Mouse (Mus musculus) MEL (cell line): Measurements from ENCODE around the gene Zfp366. TPM values are rescaled to one million over a fixed set of nuclear protein-coding genes. Genes with fewer than 3 reads are reported as not detected.

Experiments
- DNase-seq: peaks from one replicate; pipeline ENCODE4 v3.0.0; 2011; ENCODE audit warnings: low read depth, low spot score
- H3K27ac ChIP-seq: 2 replicates; pipeline ENCODE4 v1.5.1; 2012; ENCODE audit warnings: low read depth, mild to moderate bottlenecking, control low read depth, low read length, moderate library complexity; ENCODE audit not compliant: control insufficient read depth
- H3K27me3 ChIP-seq, 2 experiments: fragments of 150-350 bp in 1 of 2; sonication (generic) in 1 of 2; 2 replicates each; pipeline ENCODE4 v1.6.1; 2012; ENCODE audit warnings: low read length in 2 of 2, mild to moderate bottlenecking in 2 of 2, improper control_type of control experiment in 1 of 2, moderate library complexity in 1 of 2; ENCODE audit not compliant: insufficient read depth in 2 of 2, control insufficient read depth in 1 of 2
- H3K36me3 ChIP-seq, 2 experiments: 2 replicates each; pipeline ENCODE4 v1.6.1; 2012 to 2014; ENCODE audit warnings: low read length in 2 of 2, improper control_type of control experiment in 1 of 2, inconsistent platforms in 1 of 2, mild to moderate bottlenecking in 1 of 2; ENCODE audit not compliant: insufficient read depth in 2 of 2, control insufficient read depth in 1 of 2
- H3K4me1 ChIP-seq, 2 experiments: fragments of 150-350 bp in 1 of 2; sonication (generic) in 1 of 2; 2 replicates each; pipeline ENCODE4 v1.6.1; 2012; ENCODE audit warnings: low read length in 2 of 2, improper control_type of control experiment in 1 of 2, mild to moderate bottlenecking in 1 of 2; ENCODE audit not compliant: insufficient read depth in 2 of 2, control insufficient read depth in 1 of 2
- H3K4me3 ChIP-seq, 2 experiments: fragments of 150-350 bp in 1 of 2; sonication (generic) in 1 of 2; 2 replicates each; pipeline ENCODE4 v1.5.1; 2012; ENCODE audit warnings: low read depth in 2 of 2, low read length in 2 of 2, mild to moderate bottlenecking in 2 of 2, moderate library complexity in 2 of 2, control low read depth in 1 of 2, improper control_type of control experiment in 1 of 2; ENCODE audit not compliant: control insufficient read depth in 1 of 2, insufficient read depth in 1 of 2
- H3K79me2 ChIP-seq: 2 replicates; pipeline ENCODE4 v1.6.1; 2012; ENCODE audit warnings: mild to moderate bottlenecking, low read length, moderate library complexity; ENCODE audit not compliant: control insufficient read depth, poor library complexity, insufficient read depth
- H3K9ac ChIP-seq: 2 replicates; pipeline ENCODE4 v1.6.1; 2012; ENCODE audit warnings: low read depth, mild to moderate bottlenecking, control low read depth, low read length, moderate library complexity; ENCODE audit not compliant: control insufficient read depth, poor library complexity, severe bottlenecking
- H3K9me3 ChIP-seq: fragments of 150-350 bp; sonication (generic); replicated peaks from 2 replicates; pipeline ENCODE4 v1.6.1; 2012; ENCODE audit warnings: mild to moderate bottlenecking, low read length, improper control_type of control experiment, moderate library complexity; ENCODE audit not compliant: insufficient read depth
- BHLHE40 ChIP-seq: IDR thresholded peaks from 2 replicates; pipeline ENCODE4 v1.6.1; 2012; ENCODE audit warnings: low read depth, mild to moderate bottlenecking, inconsistent platforms, low read length, improper control_type of control experiment, borderline replicate concordance
- CHD1 ChIP-seq: IDR thresholded peaks from 2 replicates; pipeline ENCODE4 v1.6.1; 2012; ENCODE audit warnings: low read depth, mild to moderate bottlenecking, inconsistent platforms, low read length, improper control_type of control experiment
- CTCF ChIP-seq, 3 experiments: IDR thresholded peaks in 2 of 3; conservative IDR thresholded peaks in 1 of 3; 2 replicates each; pipeline ENCODE4 v1.5.1; 2011 to 2012; ENCODE audit warnings: low read length in 3 of 3, low read depth in 2 of 3, mild to moderate bottlenecking in 2 of 3, improper control_type of control experiment in 1 of 3, inconsistent platforms in 1 of 3, mixed read lengths in 1 of 3, moderate library complexity in 1 of 3; ENCODE audit not compliant: control insufficient read depth in 1 of 3, insufficient read depth in 1 of 3, poor library complexity in 1 of 3, severe bottlenecking in 1 of 3
- ELF1 ChIP-seq: IDR thresholded peaks from 2 replicates; pipeline ENCODE4 v1.6.1; 2014; ENCODE audit warnings: low read depth, mild to moderate bottlenecking, inconsistent platforms, low read length, improper control_type of control experiment, moderate library complexity
- ETS1 ChIP-seq: IDR thresholded peaks from 2 replicates; pipeline ENCODE4 v1.6.1; 2012; ENCODE audit warnings: low read depth, mild to moderate bottlenecking, inconsistent platforms, low read length, improper control_type of control experiment, moderate library complexity
- GABPA ChIP-seq: IDR thresholded peaks from 2 replicates; pipeline ENCODE4 v1.6.1; 2012; ENCODE audit warnings: low read depth, mild to moderate bottlenecking, inconsistent platforms, low read length, improper control_type of control experiment, moderate library complexity
- GATA1 ChIP-seq: IDR thresholded peaks from 2 replicates; pipeline ENCODE4 v1.6.1; 2011; ENCODE audit warnings: low read depth, low read length, improper control_type of control experiment
- HCFC1 ChIP-seq: IDR thresholded peaks from 2 replicates; pipeline ENCODE4 v1.6.1; 2012; ENCODE audit warnings: low read depth, mild to moderate bottlenecking, inconsistent platforms, low read length, improper control_type of control experiment, moderate library complexity
- KAT2A ChIP-seq: conservative IDR thresholded peaks from 2 replicates; pipeline ENCODE4 v1.6.1; 2012; ENCODE audit warnings: low read depth, low read length, improper control_type of control experiment, inconsistent platforms
- MAFK ChIP-seq: IDR thresholded peaks from 2 replicates; pipeline ENCODE4 v1.6.1; 2011; ENCODE audit warnings: low read depth, mild to moderate bottlenecking, low read length, improper control_type of control experiment, borderline replicate concordance
- MAX ChIP-seq: IDR thresholded peaks from 2 replicates; pipeline ENCODE4 v1.6.1; 2011; ENCODE audit warnings: low read length, improper control_type of control experiment
- MEF2A ChIP-seq: IDR thresholded peaks from 2 replicates; pipeline ENCODE4 v1.6.1; 2014; ENCODE audit warnings: low read depth, mild to moderate bottlenecking, inconsistent platforms, low read length, improper control_type of control experiment; ENCODE audit not compliant: poor library complexity, insufficient replicate concordance, severe bottlenecking; ENCODE audit errors: extremely low read depth
- MXI1 ChIP-seq: IDR thresholded peaks from 2 replicates; pipeline ENCODE4 v1.6.1; 2011; ENCODE audit warnings: mild to moderate bottlenecking, low read depth, low read length, improper control_type of control experiment
- NRF1 ChIP-seq: IDR thresholded peaks from 2 replicates; pipeline ENCODE4 v1.6.1; 2014; ENCODE audit warnings: low read depth, mild to moderate bottlenecking, inconsistent platforms, low read length, improper control_type of control experiment, moderate library complexity; ENCODE audit not compliant: poor library complexity, insufficient read depth, severe bottlenecking
- POLR2A ChIP-seq, 2 experiments: IDR thresholded peaks; 2 replicates each; pipeline ENCODE4 v1.6.1; 2011 to 2012; ENCODE audit warnings: low read length in 2 of 2, mild to moderate bottlenecking in 2 of 2, control low read depth in 1 of 2, improper control_type of control experiment in 1 of 2, low read depth in 1 of 2, moderate library complexity in 1 of 2; ENCODE audit not compliant: control insufficient read depth in 1 of 2, insufficient read depth in 1 of 2, poor library complexity in 1 of 2
- POLR2AphosphoS2 ChIP-seq: IDR thresholded peaks from 2 replicates; pipeline ENCODE4 v1.6.1; 2011; ENCODE audit warnings: low read length, improper control_type of control experiment
- POLR2AphosphoS5 ChIP-seq: IDR thresholded peaks from 2 replicates; pipeline ENCODE4 v1.6.1; 2012; ENCODE audit warnings: low read depth, borderline replicate concordance, mild to moderate bottlenecking, inconsistent platforms, low read length, moderate library complexity, mixed read lengths
- RAD21 ChIP-seq: IDR thresholded peaks from 2 replicates; pipeline ENCODE4 v1.6.1; 2011; ENCODE audit warnings: mild to moderate bottlenecking, low read depth, low read length, improper control_type of control experiment
- RCOR1 ChIP-seq: IDR thresholded peaks from 2 replicates; pipeline ENCODE4 v1.6.1; 2012; ENCODE audit warnings: low read depth, mild to moderate bottlenecking, inconsistent platforms, low read length, improper control_type of control experiment
- SIN3A ChIP-seq: IDR thresholded peaks from 2 replicates; pipeline ENCODE4 v1.6.1; 2012; ENCODE audit warnings: low read length, improper control_type of control experiment, inconsistent platforms
- SMC3 ChIP-seq: IDR thresholded peaks from 2 replicates; pipeline ENCODE4 v1.6.1; 2011; ENCODE audit warnings: low read depth, low read length, improper control_type of control experiment
- TAL1 ChIP-seq: IDR thresholded peaks from 2 replicates; pipeline ENCODE4 v1.6.1; 2012; ENCODE audit warnings: mild to moderate bottlenecking, inconsistent platforms, low read length, moderate library complexity, mixed read lengths
- TBP ChIP-seq: IDR thresholded peaks from 2 replicates; pipeline ENCODE4 v1.8.0; 2011; ENCODE audit warnings: low read depth, low read length, improper control_type of control experiment
- TCF12 ChIP-seq: IDR thresholded peaks from 2 replicates; pipeline ENCODE4 v1.6.1; 2014; ENCODE audit warnings: low read depth, mild to moderate bottlenecking, inconsistent platforms, low read length, improper control_type of control experiment, moderate library complexity
- USF2 ChIP-seq, 2 experiments: IDR thresholded peaks; 2 replicates each; pipeline ENCODE4 v1.6.1; 2011 to 2012; ENCODE audit warnings: improper control_type of control experiment in 2 of 2, low read length in 2 of 2, borderline replicate concordance in 1 of 2, inconsistent platforms in 1 of 2, low read depth in 1 of 2, mild to moderate bottlenecking in 1 of 2; ENCODE audit not compliant: insufficient read depth in 1 of 2
- ZNF384 ChIP-seq: IDR thresholded peaks from 2 replicates; pipeline ENCODE4 v1.6.1; 2012; ENCODE audit warnings: low read depth, mild to moderate bottlenecking, inconsistent platforms, low read length, improper control_type of control experiment
- polyA plus RNA-seq, 2 experiments: library from polyadenylated mRNA; stranded (reverse) in 1 of 2; unstranded in 1 of 2; fragments of >175 nt in 1 of 2; fragments of >200 nt in 1 of 2; gene quantifications; 2 replicates each; pipeline versions ENCODE4 v1.2.1 to v1.2.4; 2012; ENCODE audit warnings: low replicate concordance in 2 of 2, low read depth in 1 of 2; ENCODE audit not compliant: insufficient read length in 2 of 2, insufficient read depth in 1 of 2, missing spikeins in 1 of 2
- total RNA-seq: library from RNA; depleted of rRNA; stranded (reverse); fragments of 300-350 nt; gene quantifications from 2 replicates; pipeline ENCODE4 v1.2.3, GENCODE M21; 2012

Gene Zfp366
- total and polyA plus RNA-seq, 3 experiments, result not detected

DNA sequence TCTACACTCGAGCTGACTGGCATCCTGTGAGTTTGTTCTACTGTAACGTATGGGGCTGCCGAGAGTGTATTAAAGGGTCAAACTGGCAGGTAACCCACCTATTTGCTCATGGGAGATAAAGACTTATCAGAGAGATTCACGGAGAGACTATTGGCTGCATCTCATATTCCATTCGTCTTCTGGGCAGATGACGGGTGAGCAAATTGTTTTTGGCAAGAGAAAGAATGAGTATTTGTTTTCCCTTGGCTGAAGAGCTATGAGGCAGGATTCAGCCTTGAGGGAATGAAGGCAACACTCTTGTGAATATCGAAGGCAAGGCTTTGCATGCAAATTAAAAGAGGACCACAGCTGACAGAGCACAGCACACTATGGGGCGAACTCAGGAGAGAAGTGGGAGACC lies 4.0 kb downstream of the Zfp366 start:
- DNase-seq, result no peak
- no peak overlapping the region for H3K9ac ChIP-seq
- TF ChIP-seq TBP (no peak), TCF12 (no peak), SMC3 (no peak), POLR2AphosphoS5 (no peak), ELF1 (no peak), POLR2AphosphoS2 (no peak), GATA1 (no peak), KAT2A (no peak), MXI1 (no peak), TAL1 (no peak), SIN3A (no peak), GABPA (no peak), RCOR1 (no peak), POLR2A (IDR thresholded peaks at IDR 0.05; ENCODE audit: control insufficient read depth in 1 of 2, insufficient read depth in 1 of 2, low read depth in 1 of 2, low read length in 2 of 2, poor library complexity in 1 of 2) (no peak), CHD1 (no peak), HCFC1 (no peak), RAD21 (no peak), MEF2A (no peak), ETS1 (no peak), BHLHE40 (no peak)
- H3K27me3 ChIP-seq, result no peaks in the 10 kb centered on the region
- H3K79me2 ChIP-seq, result no peaks in the 10 kb centered on the region
- H3K9me3 ChIP-seq, result no peaks in the 10 kb centered on the region
- no peaks in the 10 kb centered on the region for H3K4me1 ChIP-seq
- H3K4me3 ChIP-seq, result no peak overlapping the region
- H3K27ac ChIP-seq, result no peak overlapping the region
- no peaks in the 10 kb centered on the region for H3K36me3 ChIP-seq

- H3K4me1 ChIP-seq, result no peaks in the 10 kb centered on the region
- no peaks in the 10 kb centered on the region for H3K79me2 ChIP-seq
- no peaks in the 10 kb centered on the region for H3K9me3 ChIP-seq
- H3K36me3 ChIP-seq, result no peaks in the 10 kb centered on the region
- no peak overlapping the region for H3K27ac ChIP-seq
- no peak for DNase-seq
- H3K4me3 ChIP-seq, result no peak overlapping the region
- H3K27me3 ChIP-seq, result no peaks in the 10 kb centered on the region
- no peak overlapping the region for H3K9ac ChIP-seq
- TF ChIP-seq GABPA, result no peak
- TF ChIP-seq MAX, result no peak
- no peak for TF ChIP-seq TCF12
- TF ChIP-seq MEF2A, result no peak
- TF ChIP-seq HCFC1, result no peak
- no peak for TF ChIP-seq MAFK
- TF ChIP-seq RCOR1, result no peak
- no peak for TF ChIP-seq NRF1
- TF ChIP-seq CHD1, result no peak
- TF ChIP-seq ZNF384, result no peak
- TF ChIP-seq MXI1, result no peak
- no peak for TF ChIP-seq USF2 (IDR thresholded peaks at IDR 0.05; ENCODE audit: borderline replicate concordance in 1 of 2, insufficient read depth in 1 of 2, low read depth in 1 of 2, low read length in 2 of 2)
- TF ChIP-seq SIN3A, result no peak
- no peak for TF ChIP-seq CTCF (IDR thresholded peaks at IDR 0.05 in 2 of 3, conservative IDR thresholded peaks at IDR 0.05 in 1 of 3; ENCODE audit: control insufficient read depth in 1 of 3, insufficient read depth in 1 of 3, low read depth in 2 of 3, low read length in 3 of 3, poor library complexity in 1 of 3, severe bottlenecking in 1 of 3)
- no peak for TF ChIP-seq POLR2A (IDR thresholded peaks at IDR 0.05; ENCODE audit: control insufficient read depth in 1 of 2, insufficient read depth in 1 of 2, low read depth in 1 of 2, low read length in 2 of 2, poor library complexity in 1 of 2)
These were observed 5.0 kb downstream of the Zfp366 start for GRCm38 (mm10) chr13:99189671-99190070.
